Mouse (Mus musculus) frontal cortex, postnatal 14 days (tissue): ENCODE data around the gene Ttc16.

ENCODE experiments used
- DNase-seq, 2 experiments: peaks; one replicate each; pipeline ENCODE4 v3.0.0; 2022; ENCODE audit warnings: low spot score in 2 of 2

Gene Ttc16

GRCm38 (mm10) chr2:32779714-32780113 lies 4.3 kb upstream of the Ttc16 start:
- no peak for DNase-seq

GRCm38 (mm10) chr2:32779131-32779530 lies 3.7 kb upstream of the Ttc16 start:
- peak in 1 of 2 experiments; percentile 43 for DNase-seq

- DNase-seq = no peak
Measured at GRCm38 (mm10) chr2:32778081-32778480, 2.6 kb upstream of the Ttc16 start.

- no peak for DNase-seq
Measured at GRCm38 (mm10) chr2:32776192-32776591, 759 bp upstream of the Ttc16 start.

- DNase-seq = no peak
Measured at GRCm38 (mm10) chr2:32772626-32773279, 2.7 kb downstream of the Ttc16 start.

GRCm38 (mm10) chr2:32771886-32772285 lies 3.5 kb downstream of the Ttc16 start:
- no peak for DNase-seq

- DNase-seq = no peak
Measured at GRCm38 (mm10) chr2:32769327-32770085, 5.9 kb downstream of the Ttc16 start.

GRCm38 (mm10) chr2:32768661-32769285 lies 6.7 kb downstream of the Ttc16 start:
- no peak for DNase-seq

GRCm38 (mm10) chr2:32767241-32767640 lies 8.2 kb downstream of the Ttc16 start:
- DNase-seq = no peak

- DNase-seq = no peak
Measured at GRCm38 (mm10) chr2:32763353-32763752, 12.1 kb downstream of the Ttc16 start.

- no peak for DNase-seq
Measured at GRCm38 (mm10) chr2:32761859-32762258, 13.6 kb downstream of the Ttc16 start.

- no peak for DNase-seq
Measured at GRCm38 (mm10) chr2:32761361-32761760, 14.1 kb downstream of the Ttc16 start.

- DNase-seq = no peak
Measured at GRCm38 (mm10) chr2:32759001-32759400, 16.4 kb downstream of the Ttc16 start.

GRCm38 (mm10) chr2:32758503-32758902 lies 16.9 kb downstream of the Ttc16 start:
- DNase-seq = no peak

GRCm38 (mm10) chr2:32757056-32757845 lies 18.2 kb downstream of the Ttc16 start, which contains the start of gene Tor2a:
Gene Tor2a (plus strand): TSS chr2:32757234.
- DNase-seq = peak; percentile 95 to 96

GRCm38 (mm10) chr2:32756674-32757055 lies 18.8 kb downstream of the Ttc16 start:
- DNase-seq = no peak

GRCm38 (mm10) chr2:32752181-32752580 lies 23.3 kb downstream of the Ttc16 start:
- DNase-seq = no peak

- no peak for DNase-seq
Measured at GRCm38 (mm10) chr2:32751665-32752033, 23.8 kb downstream of the Ttc16 start.

GRCm38 (mm10) chr2:32750887-32751664 lies 24.4 kb downstream of the Ttc16 start:
- DNase-seq = no peak

GRCm38 (mm10) chr2:32750199-32750598 lies 25.2 kb downstream of the Ttc16 start:
- DNase-seq = no peak

GRCm38 (mm10) chr2:32749082-32749481 lies 26.4 kb downstream of the Ttc16 start:
- DNase-seq = no peak
